Mouse (Mus musculus) CH12.LX (cell line): ENCODE data around the gene Gm12166. TPM values are rescaled to one million over a fixed set of nuclear protein-coding genes. Genes with fewer than 3 reads are reported as not detected.

Experiments
- DNase-seq: peaks from one replicate; pipeline ENCODE4 v3.0.0-alpha.2; 2013; ENCODE audit errors: extremely low read depth
- H3K27ac ChIP-seq: 2 replicates; pipeline ENCODE4 v1.5.1; 2012; ENCODE audit warnings: low read depth, mild to moderate bottlenecking, control low read depth, moderate library complexity; ENCODE audit not compliant: insufficient read depth
- H3K27me3 ChIP-seq: replicated peaks from 2 replicates; pipeline ENCODE3; 2012; ENCODE audit warnings: inconsistent platforms
- H3K36me3 ChIP-seq, 2 experiments: replicated peaks in 1 of 2; 2 replicates each; pipeline versions ENCODE3 to v1.6.1; 2012; ENCODE audit warnings: inconsistent platforms in 1 of 2, low read length in 1 of 2, mild to moderate bottlenecking in 1 of 2, mixed read lengths in 1 of 2, moderate library complexity in 1 of 2; ENCODE audit not compliant: control insufficient read depth in 1 of 2, insufficient read depth in 1 of 2
- H3K4me1 ChIP-seq, 2 experiments: 2 replicates each; pipeline ENCODE4 v1.6.1; 2012; ENCODE audit warnings: inconsistent platforms in 1 of 2, moderate library complexity in 1 of 2; ENCODE audit not compliant: insufficient read depth in 2 of 2, control insufficient read depth in 1 of 2
- H3K4me2 ChIP-seq: 2 replicates; pipeline ENCODE4 v1.6.1; 2012; ENCODE audit warnings: low read depth, mild to moderate bottlenecking, control low read depth; ENCODE audit not compliant: poor library complexity, insufficient read depth, severe bottlenecking
- H3K4me3 ChIP-seq, 3 experiments: fragments of 150-350 bp in 1 of 3; sonication (generic) in 1 of 3; replicated peaks in 1 of 3; 2 replicates each; pipeline versions ENCODE3 to v1.5.1; 2011 to 2012; ENCODE audit warnings: low read depth in 2 of 3, low read length in 2 of 3, mild to moderate bottlenecking in 2 of 3, moderate library complexity in 2 of 3, control low read depth in 1 of 3, improper control_type of control experiment in 1 of 3, inconsistent platforms in 1 of 3, mixed read lengths in 1 of 3; ENCODE audit not compliant: poor library complexity in 1 of 3
- H3K79me2 ChIP-seq: replicated peaks from 2 replicates; pipeline ENCODE4 v1.6.1; 2012; ENCODE audit warnings: mild to moderate bottlenecking, moderate library complexity; ENCODE audit not compliant: control insufficient read depth, poor library complexity, insufficient read depth, severe bottlenecking; ENCODE audit errors: extremely low read depth
- H3K9ac ChIP-seq: 2 replicates; pipeline ENCODE4 v1.6.1; 2012; ENCODE audit warnings: low read depth, mild to moderate bottlenecking, control low read depth, moderate library complexity; ENCODE audit not compliant: insufficient read depth
- H3K9me3 ChIP-seq: replicated peaks from 2 replicates; pipeline ENCODE3; 2012; ENCODE audit warnings: low read length, inconsistent platforms, mixed read lengths
- CHD2 ChIP-seq: IDR thresholded peaks from 2 replicates; pipeline ENCODE4 v1.6.1; 2011; ENCODE audit warnings: low read length, improper control_type of control experiment
- EP300 ChIP-seq: IDR thresholded peaks from 2 replicates; pipeline ENCODE4 v1.6.1; 2011; ENCODE audit warnings: low read length, improper control_type of control experiment
- MAX ChIP-seq: IDR thresholded peaks from 2 replicates; pipeline ENCODE4 v1.6.1; 2011; ENCODE audit warnings: low read length, improper control_type of control experiment
- MAZ ChIP-seq: IDR thresholded peaks from 2 replicates; pipeline ENCODE4 v1.6.1; 2012; ENCODE audit warnings: low read depth, mild to moderate bottlenecking, inconsistent platforms, low read length, improper control_type of control experiment, moderate library complexity
- MEF2A ChIP-seq: IDR thresholded peaks from 2 replicates; pipeline ENCODE4 v1.6.1; 2014; ENCODE audit warnings: low read depth, mild to moderate bottlenecking, inconsistent platforms, low read length, improper control_type of control experiment, borderline replicate concordance
- MXI1 ChIP-seq: IDR thresholded peaks from 2 replicates; pipeline ENCODE4 v1.6.1; 2011; ENCODE audit warnings: mild to moderate bottlenecking, low read depth, low read length, improper control_type of control experiment
- POLR2A ChIP-seq: IDR thresholded peaks from 2 replicates; pipeline ENCODE4 v1.6.1; 2011; ENCODE audit warnings: low read depth, mild to moderate bottlenecking, improper control_type of control experiment, low read length
- POLR2AphosphoS2 ChIP-seq: IDR thresholded peaks from 2 replicates; pipeline ENCODE4 v1.6.1; 2011; ENCODE audit warnings: low read depth, low read length, improper control_type of control experiment
- RAD21 ChIP-seq: IDR thresholded peaks from 2 replicates; pipeline ENCODE4 v1.6.1; 2011; ENCODE audit warnings: low read depth, mild to moderate bottlenecking, low read length, improper control_type of control experiment, moderate library complexity
- RCOR1 ChIP-seq: conservative IDR thresholded peaks from 2 replicates; pipeline ENCODE4 v1.6.1; 2012; ENCODE audit warnings: low read depth, mild to moderate bottlenecking, inconsistent platforms, low read length, improper control_type of control experiment
- SIN3A ChIP-seq: IDR thresholded peaks from 2 replicates; pipeline ENCODE4 v1.6.1; 2012; ENCODE audit warnings: low read length, improper control_type of control experiment, inconsistent platforms
- TBP ChIP-seq: conservative IDR thresholded peaks from 2 replicates; pipeline ENCODE4 v1.6.1; 2011; ENCODE audit warnings: low read depth, low read length, improper control_type of control experiment
- TCF12 ChIP-seq: IDR thresholded peaks from 2 replicates; pipeline ENCODE4 v1.6.1; 2014; ENCODE audit warnings: low read depth, mild to moderate bottlenecking, inconsistent platforms, low read length, improper control_type of control experiment
- UBTF ChIP-seq: IDR thresholded peaks from 2 replicates; pipeline ENCODE4 v1.6.1; 2012; ENCODE audit warnings: low read depth, mild to moderate bottlenecking, inconsistent platforms, low read length, improper control_type of control experiment, moderate library complexity
- USF2 ChIP-seq: conservative IDR thresholded peaks from 2 replicates; pipeline ENCODE4 v1.6.1; 2011; ENCODE audit warnings: low read depth, low read length, improper control_type of control experiment
- ZKSCAN1 ChIP-seq: IDR thresholded peaks from 2 replicates; pipeline ENCODE4 v1.6.1; 2012; ENCODE audit warnings: low read depth, inconsistent platforms, low read length, improper control_type of control experiment, borderline replicate concordance
- ZMIZ1 ChIP-seq: IDR thresholded peaks from 2 replicates; pipeline ENCODE4 v1.6.1; 2012; ENCODE audit warnings: low read depth, mild to moderate bottlenecking, inconsistent platforms, low read length, improper control_type of control experiment
- dilution Hi-C: fragments of 300-500 bp; cut with MboI; formaldehyde crosslinking; loops from 2 replicates; pipeline ENCODE4 v1.14.3; 2020; ENCODE audit warnings: low sequenced_read_pairs; ENCODE audit not compliant: extremely low pct_unique_long_range_greater_than_20kb, extremely low pct_ligation_motif_present
- in situ Hi-C: fragments of 300-500 bp; cut with MboI; formaldehyde crosslinking; loops from 3 replicates; pipeline ENCODE4 v1.14.3; 2019; ENCODE audit warnings: low sequenced_read_pairs, low pct_ligation_motif_present, low pct_unique_long_range_greater_than_20kb, mixed read lengths
- polyA plus RNA-seq: library from polyadenylated mRNA; unstranded; fragments of >175 nt; gene quantifications from 2 replicates; pipeline ENCODE4 v1.2.1, GENCODE M21; 2012; ENCODE audit warnings: low read depth; ENCODE audit not compliant: insufficient read length
- total RNA-seq, 2 experiments: library from RNA; depleted of rRNA; stranded (reverse); fragments of 300-350 nt in 1 of 2; fragments of >200 nt in 1 of 2; gene quantifications; 2 replicates each; pipeline ENCODE4 v1.2.3; 2012 to 2014

The Gm12166 gene
- total and polyA plus RNA-seq, 3 experiments, result 2.3 to 19.0 (median 2.9) TPM

DNA sequence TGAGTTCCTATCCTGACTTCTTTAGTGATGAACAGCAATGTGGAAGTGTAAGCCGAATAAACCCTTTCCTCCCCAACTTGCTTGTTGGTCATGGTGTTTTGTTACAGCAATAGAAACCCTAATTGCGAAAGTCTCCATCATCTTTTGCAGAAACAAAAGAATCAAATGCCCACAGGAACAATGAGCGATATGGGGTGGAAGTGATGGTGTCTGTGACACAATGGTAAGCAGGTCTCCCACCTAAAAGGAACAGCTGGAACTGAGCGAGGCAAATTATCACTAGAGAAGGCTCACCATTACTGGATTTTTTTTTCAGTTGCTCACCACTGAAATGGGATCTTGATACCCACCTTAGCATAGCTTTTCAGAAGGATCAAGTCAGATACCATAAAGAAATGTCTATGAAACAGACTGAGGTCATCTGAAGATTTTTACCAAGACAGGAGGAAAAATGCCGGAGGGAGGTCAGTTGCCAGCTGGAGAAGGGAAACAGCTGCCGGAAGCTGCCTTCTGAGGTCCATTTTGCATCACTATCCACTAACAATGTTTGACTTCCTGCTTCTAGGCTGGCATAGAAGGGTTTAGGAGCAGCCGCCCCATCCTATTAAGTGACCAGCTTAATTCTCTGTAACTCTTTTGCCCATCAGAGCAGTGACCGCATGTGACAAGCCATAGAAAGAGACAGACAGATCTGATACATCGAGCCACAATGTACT, 11.1 kb downstream of the Gm12166 start:
- in situ Hi-C loops, result no loop called here
- Histone ChIP-seq H3K4me3 (no peak overlapping the region), H3K27me3 (no peaks in the 10 kb centered on the region), H3K79me2 (no peaks in the 10 kb centered on the region), H3K9me3 (peaks cover 7% of the 10 kb centered on the region), H3K27ac (no peak overlapping the region), H3K36me3 (no peaks in the 10 kb centered on the region), H3K9ac (no peak overlapping the region), H3K4me2 (no peak overlapping the region), H3K4me1 (no peaks in the 10 kb centered on the region)
- TF ChIP-seq RAD21 (no peak), ZMIZ1 (no peak), UBTF (no peak), MEF2A (no peak), SIN3A (no peak)
- no peak for DNase-seq
- dilution Hi-C loops, result no loop called here

DNA sequence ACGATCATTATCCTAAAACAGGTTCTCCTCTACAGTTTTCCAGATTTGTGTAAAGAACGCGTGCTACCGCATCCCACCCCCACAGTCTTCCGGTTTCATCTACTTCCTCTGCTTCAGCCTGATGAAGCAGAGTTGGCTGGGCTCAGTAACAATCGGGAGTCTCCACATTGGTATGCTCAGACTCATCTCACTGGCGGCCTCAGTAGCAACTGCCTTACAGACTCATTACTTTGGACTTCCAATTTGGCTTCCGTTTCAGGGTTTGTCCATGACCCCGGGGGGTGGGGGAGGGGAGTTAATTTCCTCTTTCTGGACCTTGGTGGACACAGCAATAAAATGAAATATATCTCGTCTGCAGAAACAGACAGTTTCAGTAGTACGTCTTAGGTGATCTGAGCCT, 12.8 kb downstream of the Gm12166 start:
- H3K79me2 ChIP-seq, result no peaks in the 10 kb centered on the region
- TF ChIP-seq POLR2A, result no peak
- no peak for TF ChIP-seq MXI1
- TF ChIP-seq TCF12, result no peak
- no peak for TF ChIP-seq ZKSCAN1
- TF ChIP-seq EP300, result no peak
- TF ChIP-seq CHD2, result no peak
- TF ChIP-seq RCOR1, result no peak
- TF ChIP-seq MAZ, result no peak
- no peak for TF ChIP-seq MAX
- TF ChIP-seq UBTF, result no peak
- no peak overlapping the region for H3K27ac ChIP-seq
- DNase-seq, result no peak
- in situ Hi-C loops, result loop anchor here (10.0 kb wide), 1 partner anchor 155 kb away; no protein-coding TSS in a partner anchor
- H3K4me3 ChIP-seq, result no peak overlapping the region
- dilution Hi-C loops, result no loop called here
- H3K9ac ChIP-seq, result no peak overlapping the region
- no peak overlapping the region for H3K4me2 ChIP-seq
- no peaks in the 10 kb centered on the region for H3K36me3 ChIP-seq
- no peaks in the 10 kb centered on the region for H3K27me3 ChIP-seq
- no peaks in the 10 kb centered on the region for H3K9me3 ChIP-seq
- H3K4me1 ChIP-seq, result peaks cover 0 to under 1% of the 10 kb centered on the region in 2 experiments; a peak in 1 of 4 replicates

DNA sequence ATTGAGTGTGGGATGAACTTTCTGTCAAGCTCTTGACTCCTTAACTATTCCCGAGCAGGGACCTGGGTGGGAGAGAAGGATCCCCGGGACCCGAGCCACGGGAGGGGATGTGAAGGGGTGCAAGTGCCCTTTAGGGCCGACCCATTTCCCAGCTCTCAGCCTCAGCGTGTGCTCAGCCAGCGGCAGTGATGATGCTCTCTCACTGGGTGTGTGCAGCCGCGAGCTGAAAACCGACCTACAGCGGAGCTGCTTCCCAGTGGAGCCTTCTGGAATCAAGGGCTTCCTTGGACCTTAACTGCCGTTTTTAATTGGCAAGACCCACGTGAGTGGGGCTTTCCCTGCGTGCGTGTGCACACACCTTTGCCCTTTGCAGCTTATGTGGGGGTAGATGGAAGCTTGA, 13.2 kb downstream of the Gm12166 start:
- H3K4me3 ChIP-seq, result no peak overlapping the region
- in situ Hi-C loops, result loop anchor here (10.0 kb wide), 1 partner anchor 156 kb away; no protein-coding TSS in a partner anchor

More for the DNA sequence above, 13.2 kb downstream of the Gm12166 start:
- Histone ChIP-seq H3K79me2 (no peaks in the 10 kb centered on the region), H3K27me3 (no peaks in the 10 kb centered on the region), H3K36me3 (no peaks in the 10 kb centered on the region), H3K4me2 (no peak overlapping the region), H3K9me3 (no peaks in the 10 kb centered on the region), H3K4me1 (peaks cover 0 to 5% of the 10 kb centered on the region in 2 experiments; a peak in 1 of 4 replicates), H3K27ac (no peak overlapping the region), H3K9ac (no peak overlapping the region)
- no peak for TF ChIP-seq EP300
- no peak for TF ChIP-seq TBP
- TF ChIP-seq POLR2AphosphoS2, result no peak
- TF ChIP-seq ZMIZ1, result no peak
- no peak for TF ChIP-seq USF2
- dilution Hi-C loops, result no loop called here
- DNase-seq, result no peak
